Mouse (Mus musculus) small intestine, adult 10 weeks (tissue): ENCODE data around the gene Alox8. TPM values are rescaled to one million over a fixed set of nuclear protein-coding genes. Genes with fewer than 3 reads are reported as not detected.

ENCODE experiments used
- polyA plus RNA-seq: library from polyadenylated mRNA; stranded (reverse); fragments of 350-450 nt; fragmentation: Illumina TruSeq; extraction: RNeasy Lipid Tissue Mini Kit (QIAGEN cat#74804); gene quantifications from one replicate; pipeline ENCODE4 v1.2.3, GENCODE M21; 2014; ENCODE audit warnings: low replicate concordance

Alox8 gene
- not detected for polyA plus RNA-seq

DNA sequence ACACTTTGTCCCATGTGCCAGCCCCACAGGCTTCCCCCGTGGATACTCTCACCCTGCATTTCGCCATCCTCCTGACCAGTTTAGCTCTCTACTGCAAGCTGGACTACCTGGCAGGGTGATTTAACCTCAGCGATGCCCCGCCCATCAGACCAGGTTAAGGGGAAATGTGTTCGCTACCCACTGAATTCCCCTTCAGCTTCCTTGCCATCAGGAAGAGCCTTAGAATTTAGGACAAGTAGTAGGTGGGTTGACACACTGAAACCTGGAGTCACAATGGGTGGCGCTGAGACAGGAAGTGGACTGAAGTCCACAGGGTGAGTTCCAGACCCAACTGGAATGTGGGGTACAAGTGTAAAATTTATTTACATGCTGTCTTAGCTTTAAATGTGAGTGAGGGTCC, at the start of gene Alox8:
Gene Alox8 (minus strand): TSS at position 101 of the 400 bp plus-strand sequence.

DNA sequence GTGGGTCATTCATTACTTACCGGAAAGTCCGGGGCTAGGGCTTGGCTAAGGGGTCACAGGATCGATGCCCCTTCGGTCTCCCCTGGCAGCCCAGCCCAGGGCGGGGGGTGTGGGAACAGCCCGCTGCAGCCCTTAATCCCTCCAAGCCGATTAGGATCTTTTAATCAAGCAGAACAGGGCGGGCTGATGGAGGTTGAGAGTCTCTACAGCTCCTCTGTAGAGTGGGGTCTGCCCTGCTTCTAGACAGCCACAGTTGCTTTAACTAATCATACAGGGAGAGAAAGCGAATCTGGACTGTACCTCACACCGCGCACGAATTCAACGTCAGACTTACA, 39.2 kb upstream of the Alox8 start, which contains the start of gene Gucy2e:
Gene Gucy2e (minus strand): TSS at position 111 of the 335 bp plus-strand sequence.

DNA sequence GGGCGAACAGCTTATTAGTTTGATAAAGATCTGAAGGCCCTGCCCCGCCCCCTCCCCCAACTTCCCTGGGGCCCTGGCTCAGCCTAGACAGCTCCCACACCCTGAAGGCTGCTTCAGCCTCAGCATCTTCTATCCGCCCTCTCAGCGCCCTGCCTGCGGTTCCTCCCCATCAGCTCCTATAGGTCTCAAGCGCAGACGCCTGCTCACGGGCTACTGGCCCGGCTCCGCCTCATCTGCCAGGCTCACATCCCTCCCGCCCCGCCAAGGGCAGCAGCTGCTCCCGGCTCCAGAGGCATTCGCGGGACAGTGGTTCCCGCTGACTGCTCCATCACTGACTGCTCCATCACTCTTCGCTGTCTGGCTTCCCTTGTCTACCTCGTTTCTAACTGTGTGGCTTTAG, 40.8 kb downstream of the Alox8 start, which contains the start of gene Alox12b:
Gene Alox12b (plus strand): TSS at position 190 of the 400 bp plus-strand sequence.

Other genes starting within 250 kb of the Alox8 start
- 1.0 TPM for gene Arhgef15, start 240.4 kb downstream of the Alox8 start, polyA plus RNA-seq
- gene Slc25a35, start 229.7 kb downstream of the Alox8 start, polyA plus RNA-seq: 7.0 TPM
- gene Rangrf, start 222.7 kb downstream of the Alox8 start, polyA plus RNA-seq: 3.4 TPM
- 4.7 TPM for gene Pfas, start 189.4 kb downstream of the Alox8 start, polyA plus RNA-seq
- gene Ctc1, start 181.9 kb downstream of the Alox8 start, polyA plus RNA-seq: 1.7 TPM
- 6.3 TPM for gene Aurkb, start 152.2 kb downstream of the Alox8 start, polyA plus RNA-seq
- 2.3 TPM for gene Borcs6, start 138.1 kb downstream of the Alox8 start, polyA plus RNA-seq
- gene Tmem107, start 127.0 kb downstream of the Alox8 start, polyA plus RNA-seq: 1.7 TPM
- gene Vamp2, start 109.4 kb downstream of the Alox8 start, polyA plus RNA-seq: 53.2 TPM
- gene Per1, start 102.6 kb downstream of the Alox8 start, polyA plus RNA-seq: not detected
- not detected for gene Hes7, start 77.4 kb downstream of the Alox8 start, polyA plus RNA-seq
- not detected for gene 9130213A22Rik, start 75.3 kb downstream of the Alox8 start, polyA plus RNA-seq
- not detected for gene Aloxe3, start 71.9 kb downstream of the Alox8 start, polyA plus RNA-seq
- gene Alox12b, start 40.9 kb downstream of the Alox8 start, polyA plus RNA-seq: not detected
- not detected for gene Gucy2e, start 39.2 kb upstream of the Alox8 start, polyA plus RNA-seq
- 3.5 TPM for gene Cntrob, start 125.9 kb upstream of the Alox8 start, polyA plus RNA-seq
- 24.4 TPM for gene Trappc1, start 126.1 kb upstream of the Alox8 start, polyA plus RNA-seq
- 0.37 TPM for gene Kcnab3, start 128.4 kb upstream of the Alox8 start, polyA plus RNA-seq
- gene Rnf227, start 142.6 kb upstream of the Alox8 start, polyA plus RNA-seq: 2.2 TPM
- 24.6 TPM for gene Chd3, start 171.6 kb upstream of the Alox8 start, polyA plus RNA-seq
- 3.7 TPM for gene Naa38, start 197.6 kb upstream of the Alox8 start, polyA plus RNA-seq
- 22.1 TPM for gene Cyb5d1, start 197.8 kb upstream of the Alox8 start, polyA plus RNA-seq
- 0.45 TPM for gene Tmem88, start 200.4 kb upstream of the Alox8 start, polyA plus RNA-seq
- gene Kdm6b, start 215.8 kb upstream of the Alox8 start, polyA plus RNA-seq: 4.5 TPM